ENCODE assay signal across 1 mouse cellular context in genomic region chr15:89316146-89316545, GRCm38 (mm10).
TF ChIP-seq lines count a peak whose summit lies in the region.

No protein-coding gene starts in this region.

TF ChIP-seq in MEL, 35 proteins besides CTCF, POLR2A, EP300 and RAD21:
- TF ChIP-seq UBTF (IDR thresholded peaks at IDR 0.05; ENCODE audit: borderline replicate concordance, insufficient read depth, low read depth, low read length): no peak
- 0 out of 2 replicates have a peak, but pooled peaks have one; percentile 34 for TF ChIP-seq MYC (IDR thresholded peaks at IDR 0.05; ENCODE audit: low read depth, low read length)
- TF ChIP-seq TBP (IDR thresholded peaks at IDR 0.05; ENCODE audit: low read depth, low read length): no peak
- TF ChIP-seq SMC3 (IDR thresholded peaks at IDR 0.05; ENCODE audit: low read depth, low read length): peak; percentile 55
